ENCODE assay signal across 9 mouse cellular contexts in genomic region chr5:144946032-144946431, GRCm38 (mm10). TPM values are rescaled to one million over a fixed set of nuclear protein-coding genes. Genes with fewer than 3 reads are reported as not detected.
DNase-seq lines count a peak whose midpoint lies in the region; TF ChIP-seq lines count a peak whose summit lies in the region.
"Had no signal": no experiment of that assay in that cellular context is flagged by ENCODE, and none has a peak within 500 bp of the region (broad histone marks: within the 10 kb centered on the region; RNA-seq: fewer than 3 reads in every experiment).

No protein-coding gene starts in this region.

- DNase-seq in layer of hippocampus, adult 11-12 months (ENCODE audit: low spot score): peak; percentile 40
- no peak for DNase-seq in layer of hippocampus, postnatal 36 days
- peak; percentile 86 for DNase-seq in adrenal gland, adult 2 months
- DNase-seq in cerebellum, adult 8-10 months: peak; percentile 30
- peak; percentile 66 for DNase-seq in lung, adult 2 months
- DNase-seq in c-Kit-positive CD71-positive TER-119-positive erythroid progenitor cells, embryonic 14.5 days (ENCODE audit: low spot score): no peak
- no peak for DNase-seq in embryo, embryonic 10.5 days (ENCODE audit: low spot score)
- DNase-seq in kidney, postnatal 25 days: no peak

- TF ChIP-seq CTCF in lung, adult 2 months (IDR thresholded peaks at IDR 0.05; ENCODE audit: insufficient read depth, low read length): no peak

- 40% methylated on average over 4 of the region's 4 CpGs for WGBS in lung, adult 2 months

- H3K4me1 ChIP-seq in lung, adult 2 months (ENCODE audit: control insufficient read depth, insufficient read depth, low read length): peaks cover 38% of the 10 kb centered on the region

- H3K4me3 ChIP-seq in lung, adult 2 months (replicated peaks; ENCODE audit: extremely low read depth, low read depth, low read length): no peak overlapping the region
- H3K4me3 ChIP-seq: embryonic facial prominence, embryonic 13.5 days had no signal

- no peak for TF ChIP-seq POLR2A in lung, adult 2 months (IDR thresholded peaks at IDR 0.05; ENCODE audit: borderline replicate concordance, extremely low read depth, low read depth, low read length)

RNA-seq across cellular contexts. Expression of gene Smurf1, which starts 19.6 kb away (rescaled TPM):
- 10 to 100 TPM; 28.7 to 29.9 TPM for total RNA-seq in layer of hippocampus, postnatal 36 days (2021)
- 10 to 100 TPM; 19.5 to 21.6 TPM for total RNA-seq in adrenal gland, adult 2 months (2021)
- 18.6 and 20.7 TPM in 2 replicates for polyA plus RNA-seq in adrenal gland, adult 2 months (2012; rRNA removed)
- 33.5 and 34.1 TPM in 2 replicates for polyA plus RNA-seq in lung, adult 2 months (2012; rRNA removed)

Comparison
In these comparisons a context has a peak if more than half of its experiments do, and no peak if none do; other contexts are left out.
1. DNase-seq: peak in layer of hippocampus, adult 11-12 months (single experiment), adrenal gland, adult 2 months (single experiment), cerebellum, adult 8-10 months (single experiment) and lung, adult 2 months (single experiment); none in layer of hippocampus, postnatal 36 days (0 of 2), c-Kit-positive CD71-positive TER-119-positive erythroid progenitor cells, embryonic 14.5 days (single experiment), embryo, embryonic 10.5 days (single experiment) and kidney, postnatal 25 days (0 of 2).